Mouse (Mus musculus) cerebellum, postnatal 36 days (tissue): ENCODE data around the gene Pop4.
"Not testable (repeated sequence)": the region's sequence is repeated elsewhere in the genome, so short reads cannot be mapped to it uniquely, and the experiment has no call there.

Source experiments
- DNase-seq, 2 experiments: peaks; one replicate each; pipeline ENCODE4 v3.0.0; 2021 to 2022; ENCODE audit warnings: mixed read lengths in 2 of 2

Gene Pop4

GRCm38 (mm10) chr7:38270703-38271510 lies at the start of gene Pop4:
TSS of gene Pop4 (minus strand) at chr7:38271423.
- DNase-seq: peak; percentile 92 to 93

GRCm38 (mm10) chr7:38320641-38321040 lies 49.4 kb upstream of the Pop4 start:
- DNase-seq: no peak

DNA sequence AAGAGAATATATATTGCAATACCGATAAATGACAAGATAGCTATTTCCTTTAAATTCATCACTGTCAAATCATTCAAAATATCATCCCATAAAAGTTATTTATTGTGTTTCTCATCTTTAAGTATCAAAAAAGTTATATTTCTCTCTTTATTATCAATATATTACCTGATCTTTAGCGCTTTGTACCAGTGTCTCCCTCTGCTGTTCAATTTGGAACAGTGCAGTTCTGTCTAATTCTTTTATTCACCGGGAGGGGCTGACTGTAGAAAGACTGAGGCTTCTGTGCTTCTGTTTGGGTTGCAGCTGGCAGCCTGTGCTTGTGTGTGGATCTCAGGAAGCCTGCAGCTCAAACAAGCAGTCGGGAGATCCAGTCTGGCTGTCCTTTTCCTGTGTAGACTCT lies 11.0 kb upstream of the Pop4 start:
- DNase-seq: not testable (repeated sequence)

DNA sequence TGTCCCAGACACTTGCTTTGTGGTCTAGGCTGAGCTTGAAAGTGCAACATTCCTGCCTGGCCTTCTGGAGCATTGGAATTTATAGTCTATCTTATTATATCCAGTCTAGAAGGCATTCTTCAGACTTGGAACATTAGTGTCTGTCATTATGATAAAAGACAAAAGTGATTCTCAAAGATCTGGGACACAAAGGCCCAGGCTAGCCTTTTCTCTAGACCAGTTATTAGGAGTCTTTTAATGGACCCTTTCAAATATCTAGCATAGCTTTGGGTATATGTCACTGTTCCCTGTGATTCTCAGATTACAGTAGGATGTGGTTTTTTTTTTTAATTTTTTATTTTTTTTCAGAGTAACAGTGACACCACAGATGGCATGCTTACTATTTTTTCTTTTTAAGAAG lies 1.3 kb upstream of the Pop4 start:
- DNase-seq: no peak

DNA sequence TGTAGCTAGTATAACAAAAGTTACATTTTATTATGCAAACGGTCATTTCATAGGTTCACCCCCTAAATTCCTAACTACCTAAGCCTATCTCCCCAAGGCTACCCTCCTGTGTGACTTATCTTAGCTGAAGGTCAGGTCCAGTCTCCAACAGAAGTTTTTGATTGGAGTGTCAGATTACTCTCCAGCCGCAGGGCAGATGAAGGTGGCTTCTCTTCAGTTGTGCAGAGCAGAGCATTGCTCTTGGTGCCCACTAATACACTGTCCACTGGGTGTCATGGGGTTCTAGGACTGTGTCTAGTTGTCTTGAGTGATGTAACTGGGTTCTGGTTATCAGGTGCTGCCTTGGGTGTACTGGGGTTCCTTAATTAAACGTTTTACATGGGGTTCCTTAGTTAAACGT lies 636 bp upstream of the Pop4 start:
- DNase-seq: no peak

DNA sequence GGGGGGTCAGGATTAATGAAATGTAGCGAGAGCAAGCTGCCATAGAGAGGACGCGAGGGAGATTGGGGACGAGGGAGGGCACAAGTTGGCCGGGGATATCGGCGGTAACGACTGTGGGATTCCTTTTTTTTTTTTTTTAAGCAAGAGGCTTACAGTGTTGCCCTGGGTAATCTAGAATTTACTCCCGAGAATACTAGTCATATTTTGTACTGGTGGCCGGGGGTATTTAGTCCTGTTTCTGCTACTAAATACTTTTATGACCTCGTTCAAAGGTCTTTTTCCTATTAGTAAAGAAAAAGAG lies 238 bp upstream of the Pop4 start:
- no peak for DNase-seq

DNA sequence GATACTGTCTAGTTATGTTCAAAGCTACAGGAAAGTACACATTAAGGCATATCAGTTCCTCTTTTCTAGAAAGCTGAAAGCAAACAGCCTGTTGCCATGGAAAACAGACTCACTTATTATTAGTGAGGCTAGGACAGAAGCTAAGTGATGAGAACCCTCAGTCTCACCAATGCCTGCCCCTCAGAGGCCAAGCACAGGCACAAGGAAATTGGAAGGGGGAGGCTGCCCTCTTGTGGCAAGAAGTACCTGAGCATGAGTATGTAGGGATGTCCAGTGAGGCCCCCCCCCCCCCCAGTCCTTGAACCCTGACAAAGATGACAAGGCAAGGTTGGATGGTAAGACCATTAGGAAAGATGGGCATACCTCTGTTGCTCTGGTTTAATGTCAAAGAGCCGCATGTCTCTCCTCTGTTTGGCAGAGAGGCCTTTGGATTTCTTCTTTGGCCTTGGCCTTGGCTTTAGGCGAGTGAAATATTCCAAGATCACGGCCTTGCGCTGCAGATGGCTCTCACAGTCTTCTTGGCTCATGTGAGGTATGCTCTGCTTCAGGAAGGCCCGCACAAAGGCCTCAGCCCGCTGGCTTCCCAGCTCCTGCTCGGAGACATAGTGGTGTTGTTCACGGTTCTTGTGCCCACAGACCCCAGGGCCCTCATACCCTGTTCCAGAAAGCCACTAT lies 4.1 kb downstream of the Pop4 start:
- DNase-seq: peak; percentile 80 to 82

- DNase-seq: peak; percentile 69 to 74
Observed at GRCm38 (mm10) chr7:38262406-38262805, 8.8 kb downstream of the Pop4 start.

- DNase-seq: no peak
Observed at GRCm38 (mm10) chr7:38259631-38260030, 11.6 kb downstream of the Pop4 start.

GRCm38 (mm10) chr7:38253441-38253840 lies 17.8 kb downstream of the Pop4 start:
- DNase-seq: no peak

DNA sequence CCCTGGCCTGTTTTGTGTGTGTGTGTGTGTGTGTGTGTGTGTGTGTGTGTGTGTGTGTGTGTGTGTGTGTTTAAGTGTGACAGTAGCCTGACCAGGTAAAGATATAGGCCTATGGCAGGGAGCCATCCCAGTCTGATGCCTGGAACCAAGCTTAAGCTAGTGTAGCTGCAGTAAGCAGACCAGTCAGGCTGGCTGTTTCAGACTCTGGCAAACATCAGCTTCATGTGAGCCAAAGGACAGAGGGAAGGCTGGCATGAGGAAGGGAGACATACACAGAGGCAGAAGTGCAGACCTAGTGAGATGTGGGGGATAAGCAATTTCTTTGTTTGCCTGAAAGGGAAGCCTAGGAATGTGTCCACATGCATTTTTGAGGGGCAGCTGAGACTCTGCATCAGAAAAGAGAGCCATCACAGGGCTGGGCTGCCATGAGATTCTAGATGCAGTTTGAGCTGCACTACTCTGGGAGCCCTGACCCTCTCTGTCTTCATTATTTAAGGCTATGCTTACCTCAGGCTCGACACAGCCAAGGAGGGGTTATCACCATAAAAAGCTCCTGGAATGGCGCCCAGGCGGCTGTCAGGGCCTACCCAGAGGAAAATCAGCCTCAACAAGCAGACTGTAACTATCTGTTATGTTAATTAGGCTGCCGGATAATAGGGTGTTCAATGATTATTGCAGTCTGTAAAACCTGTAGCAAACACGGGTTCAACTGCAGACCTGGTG lies 19.6 kb downstream of the Pop4 start:
- DNase-seq: no peak

DNA sequence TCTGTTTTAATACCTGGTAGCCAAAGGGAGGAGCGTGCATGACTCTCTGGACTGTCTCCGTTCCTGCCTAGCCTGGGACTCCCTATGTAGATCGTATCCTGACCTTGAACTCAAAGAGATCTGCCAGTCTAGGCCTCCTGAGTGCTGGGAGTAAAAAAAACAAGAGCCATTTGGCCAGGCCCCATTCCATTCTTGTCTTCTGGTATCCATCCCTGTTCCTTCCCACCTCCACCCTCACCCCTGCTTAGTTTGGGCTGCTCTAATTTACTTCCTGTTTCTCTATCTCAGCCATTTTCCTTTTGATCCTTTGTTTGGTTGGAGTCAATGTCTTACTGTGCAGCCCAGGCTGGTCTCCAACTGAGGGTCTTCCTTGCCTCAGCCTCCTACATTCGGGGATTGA lies 28.8 kb downstream of the Pop4 start:
- DNase-seq: no peak

GRCm38 (mm10) chr7:38237140-38237539 lies 34.1 kb downstream of the Pop4 start:
- DNase-seq: no peak

DNA sequence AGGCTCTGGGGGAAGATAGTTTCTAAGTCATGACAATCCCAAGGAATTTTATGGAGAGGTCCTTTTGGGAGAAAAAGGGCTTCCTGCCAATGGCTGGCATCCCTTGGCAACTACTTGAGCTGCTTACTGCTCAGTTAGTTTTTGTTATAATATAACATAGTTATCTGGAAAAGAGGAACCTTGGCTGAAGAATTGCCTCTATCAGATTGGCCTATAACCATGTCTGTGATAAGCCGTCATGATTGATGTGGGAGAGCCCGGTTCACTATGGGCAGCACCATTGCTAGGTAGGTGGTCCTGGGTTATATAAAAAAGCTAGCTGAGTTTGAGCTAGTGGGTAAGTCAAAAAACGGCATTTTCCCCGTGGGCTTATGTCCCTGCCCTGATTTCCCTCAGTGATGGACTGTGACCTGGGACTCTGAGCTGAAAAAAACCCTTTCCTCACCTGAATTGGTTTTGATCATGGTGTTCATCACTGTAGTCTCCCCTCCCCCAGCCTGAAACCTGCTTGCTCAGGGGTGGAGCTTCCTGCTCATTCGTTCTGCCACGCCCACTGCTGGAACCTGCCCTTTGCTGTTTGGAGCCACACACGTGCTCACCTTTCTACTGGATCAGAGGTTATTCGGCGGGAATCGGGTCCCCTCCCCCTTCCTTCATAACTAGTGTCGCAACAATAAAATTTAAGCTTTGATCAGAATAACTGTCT lies 34.7 kb downstream of the Pop4 start:
- DNase-seq: no peak

- DNase-seq: no peak
Observed at GRCm38 (mm10) chr7:38230285-38230684, 40.9 kb downstream of the Pop4 start.

- peak in 1 of 2 experiments; percentile 17 for DNase-seq
Observed at GRCm38 (mm10) chr7:38228329-38228728, 42.9 kb downstream of the Pop4 start.

DNA sequence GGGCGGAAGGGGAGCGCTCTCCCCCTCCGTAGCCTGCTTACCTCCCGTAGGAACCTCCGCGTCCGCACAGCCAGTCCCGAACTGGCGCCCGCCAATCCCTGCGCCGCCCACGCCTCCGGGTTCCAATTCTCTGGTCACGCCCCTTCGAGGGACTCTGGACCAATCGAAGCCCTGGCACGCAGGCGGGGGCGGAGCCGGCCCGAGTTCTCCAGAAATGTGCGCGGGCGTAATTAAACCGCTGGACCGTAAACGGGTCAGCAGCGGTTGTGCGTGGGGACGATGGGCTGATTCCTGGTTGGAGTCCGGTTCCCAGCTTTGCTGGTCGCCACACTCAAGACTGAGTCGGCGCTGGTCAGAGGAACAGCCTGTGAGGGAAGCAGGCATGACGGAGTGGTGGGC lies 43.3 kb downstream of the Pop4 start, which contains the start of gene Plekhf1:
TSS of gene Plekhf1 (minus strand) at position 117 of the 399 bp plus-strand sequence.
- DNase-seq: peak; percentile 93 to 95

GRCm38 (mm10) chr7:38227181-38227899 lies 43.9 kb downstream of the Pop4 start:
- DNase-seq: peak; percentile 88 to 91

GRCm38 (mm10) chr7:38226226-38226625 lies 45.0 kb downstream of the Pop4 start:
- DNase-seq: peak in 1 of 2 experiments; percentile 17

GRCm38 (mm10) chr7:38224577-38225369 lies 46.5 kb downstream of the Pop4 start:
- DNase-seq: peak; percentile 77 to 80

GRCm38 (mm10) chr7:38220866-38221265 lies 50.4 kb downstream of the Pop4 start:
- no peak for DNase-seq
